Mouse (Mus musculus) neural tube, embryonic 12.5 days (tissue): ENCODE results near the gene Abca17. TPM values are rescaled to one million over a fixed set of nuclear protein-coding genes. Genes with fewer than 3 reads are reported as not detected.

Experiments
- ATAC-seq: fragments of 200-750 bp; cut with Nextera tagmentation; 2 replicates; pipeline ENCODE4 v1.8.0; 2017; ENCODE audit warnings: low read depth, mild to moderate bottlenecking, moderate TSS enrichment, moderate library complexity; ENCODE audit not compliant: low FRiP score
- H3K27ac ChIP-seq: fragments of 300-500 bp; sonication (generic); 2 replicates; pipeline ENCODE4 v1.5.1; 2016
- H3K27me3 ChIP-seq: fragments of 300-500 bp; sonication (generic); replicated peaks from 2 replicates; pipeline ENCODE4 v1.6.1; 2016; ENCODE audit warnings: mild to moderate bottlenecking
- H3K36me3 ChIP-seq: fragments of 300-500 bp; sonication (generic); 2 replicates; pipeline ENCODE4 v1.6.1; 2016; ENCODE audit warnings: mild to moderate bottlenecking
- H3K4me1 ChIP-seq: fragments of 300-500 bp; sonication (generic); 2 replicates; pipeline ENCODE4 v1.6.1; 2016
- H3K4me2 ChIP-seq: fragments of 300-500 bp; sonication (generic); replicated peaks from 2 replicates; pipeline ENCODE4 v1.6.1; 2016; ENCODE audit warnings: mild to moderate bottlenecking
- H3K4me3 ChIP-seq: fragments of 300-500 bp; sonication (generic); 2 replicates; pipeline ENCODE4 v1.5.1; 2016
- H3K9ac ChIP-seq: fragments of 300-500 bp; sonication (generic); 2 replicates; pipeline ENCODE4 v1.6.1; 2016; ENCODE audit warnings: mild to moderate bottlenecking
- H3K9me3 ChIP-seq: fragments of 300-500 bp; sonication (generic); 2 replicates; pipeline ENCODE4 v1.6.1; 2016; ENCODE audit warnings: mild to moderate bottlenecking
- WGBS: fragments of 180-500 bp; shearing (Covaris S2); methylation state at CpG from one replicate; pipeline ENCODE4 v1.1.7; 2016; 5-methylcytosine and 5-hydroxymethylcytosine counted together
- polyA plus RNA-seq: library from polyadenylated mRNA; unstranded; fragments of >200 nt; fragmentation: Nextera tagmentation; extraction: Ambion mirVana; gene quantifications from 2 replicates; pipeline ENCODE4 v1.2.1, GENCODE M21; 2016

Abca17 gene
- polyA plus RNA-seq, 1 experiment from 2014 or later = 0.13 TPM

GRCm38 (mm10) chr17:24362527-24362926 lies 11.7 kb upstream of the Abca17 start:
- H3K9me3 ChIP-seq = no peaks in the 10 kb centered on the region
- no peak overlapping the region for H3K27ac ChIP-seq
- H3K27me3 ChIP-seq = no peaks in the 10 kb centered on the region
- H3K4me1 ChIP-seq = no peaks in the 10 kb centered on the region
- H3K36me3 ChIP-seq = peaks cover 24% of the 10 kb centered on the region
- 77% methylated on average over 9 of the region's 9 CpGs for WGBS
- no peak overlapping the region for H3K4me3 ChIP-seq
- H3K4me2 ChIP-seq = no peak overlapping the region
- no peak overlapping the region for H3K9ac ChIP-seq
- ATAC-seq = no peak

- H3K27me3 ChIP-seq = no peaks in the 10 kb centered on the region
- H3K36me3 ChIP-seq = peaks cover 12% of the 10 kb centered on the region
- no peak overlapping the region for H3K4me2 ChIP-seq
- H3K9me3 ChIP-seq = no peaks in the 10 kb centered on the region
- no peak overlapping the region for H3K9ac ChIP-seq
- H3K4me1 ChIP-seq = no peaks in the 10 kb centered on the region
- 86% methylated on average over 5 of the region's 5 CpGs for WGBS
- ATAC-seq = no peak
- H3K4me3 ChIP-seq = no peak overlapping the region
- H3K27ac ChIP-seq = no peak overlapping the region
Measured at GRCm38 (mm10) chr17:24361291-24361690, 10.4 kb upstream of the Abca17 start.

GRCm38 (mm10) chr17:24360841-24361240 lies 10.0 kb upstream of the Abca17 start:
- H3K27me3 ChIP-seq = no peaks in the 10 kb centered on the region
- H3K36me3 ChIP-seq = peaks cover 8% of the 10 kb centered on the region
- no peak overlapping the region for H3K27ac ChIP-seq
- no peak overlapping the region for H3K4me2 ChIP-seq
- H3K9ac ChIP-seq = no peak overlapping the region
- H3K4me3 ChIP-seq = no peak overlapping the region
- no peak for ATAC-seq
- H3K9me3 ChIP-seq = no peaks in the 10 kb centered on the region
- 83% methylated on average over 8 of the region's 8 CpGs for WGBS
- no peaks in the 10 kb centered on the region for H3K4me1 ChIP-seq

GRCm38 (mm10) chr17:24359903-24360302 lies 9.0 kb upstream of the Abca17 start:
- H3K9ac ChIP-seq = no peak overlapping the region
- no peak overlapping the region for H3K27ac ChIP-seq
- no peaks in the 10 kb centered on the region for H3K27me3 ChIP-seq
- H3K4me3 ChIP-seq = no peak overlapping the region
- no peak overlapping the region for H3K4me2 ChIP-seq
- H3K9me3 ChIP-seq = no peaks in the 10 kb centered on the region
- ATAC-seq = no peak
- peaks cover 6% of the 10 kb centered on the region for H3K36me3 ChIP-seq
- no peaks in the 10 kb centered on the region for H3K4me1 ChIP-seq
- WGBS = 83% methylated on average over 2 of the region's 2 CpGs

GRCm38 (mm10) chr17:24359006-24359405 lies 8.1 kb upstream of the Abca17 start:
- 89% methylated on average over 8 of the region's 8 CpGs for WGBS

GRCm38 (mm10) chr17:24355284-24355683 lies 4.4 kb upstream of the Abca17 start:
- no peaks in the 10 kb centered on the region for H3K9me3 ChIP-seq
- 92% methylated on average over 8 of the region's 8 CpGs for WGBS
- ATAC-seq = no peak

More at GRCm38 (mm10) chr17:24359006-24359405, 8.1 kb upstream of the Abca17 start:
- no peak overlapping the region for H3K9ac ChIP-seq
- no peak overlapping the region for H3K27ac ChIP-seq
- H3K4me2 ChIP-seq = no peak overlapping the region
- H3K9me3 ChIP-seq = no peaks in the 10 kb centered on the region
- ATAC-seq = no peak
- H3K4me3 ChIP-seq = no peak overlapping the region
- no peaks in the 10 kb centered on the region for H3K4me1 ChIP-seq
- no peaks in the 10 kb centered on the region for H3K27me3 ChIP-seq
- H3K36me3 ChIP-seq = no peaks in the 10 kb centered on the region; the same call in 1 of the 2 replicates

GRCm38 (mm10) chr17:24353960-24354359 lies 3.1 kb upstream of the Abca17 start:
- no peak overlapping the region for H3K4me3 ChIP-seq
- WGBS = 90% methylated on average over 3 of the region's 3 CpGs
- no peak overlapping the region for H3K9ac ChIP-seq

More at GRCm38 (mm10) chr17:24355284-24355683, 4.4 kb upstream of the Abca17 start:
- Histone ChIP-seq H3K36me3 (no peaks in the 10 kb centered on the region; the same call in 1 of the 2 replicates), H3K9ac (no peak overlapping the region), H3K4me2 (no peak overlapping the region), H3K27me3 (peaks cover 6% of the 10 kb centered on the region), H3K27ac (no peak overlapping the region), H3K4me1 (peaks cover 18% of the 10 kb centered on the region), H3K4me3 (no peak overlapping the region)

GRCm38 (mm10) chr17:24352370-24353194 lies 1.7 kb upstream of the Abca17 start:
- 0 out of 2 replicates have a peak overlapping the region, but pooled peaks have one; percentile 17 for H3K27ac ChIP-seq
- peak overlapping the region; percentile 89 for H3K4me2 ChIP-seq
- peak overlapping the region; percentile 85 for H3K4me3 ChIP-seq
- H3K4me1 ChIP-seq = peaks cover 18% of the 10 kb centered on the region
- no peaks in the 10 kb centered on the region for H3K9me3 ChIP-seq
- 2% methylated on average over 36 of the region's 36 CpGs for WGBS
- H3K36me3 ChIP-seq = no peaks in the 10 kb centered on the region
- H3K27me3 ChIP-seq = peaks cover 6% of the 10 kb centered on the region
- ATAC-seq = peak; percentile 73
- peak overlapping the region; percentile 87 for H3K9ac ChIP-seq

More at GRCm38 (mm10) chr17:24353960-24354359, 3.1 kb upstream of the Abca17 start:
- Histone ChIP-seq H3K27me3 (peaks cover 6% of the 10 kb centered on the region), H3K36me3 (no peaks in the 10 kb centered on the region; the same call in 1 of the 2 replicates), H3K4me2 (peak overlapping the region; percentile 89), H3K27ac (no peak overlapping the region), H3K4me1 (peaks cover 18% of the 10 kb centered on the region), H3K9me3 (no peaks in the 10 kb centered on the region)
- ATAC-seq = no peak

GRCm38 (mm10) chr17:24351760-24352357 lies 991 bp upstream of the Abca17 start, which contains the start of gene Abca3:
Gene Abca3, plus strand, starts transcription at chr17:24351950.
- Histone ChIP-seq H3K9ac (peak within 1 kb of the TSS; percentile 87), H3K4me2 (peak within 1 kb of the TSS; percentile 89), H3K4me3 (peak within 1 kb of the TSS; percentile 85), H3K36me3 (no peaks in the 10 kb centered on the region), H3K4me1 (peaks cover 18% of the 10 kb centered on the region), H3K27ac (0 out of 2 replicates have a peak within 1 kb of the TSS, but pooled peaks have one; percentile 17), H3K27me3 (peaks cover 6% of the 10 kb centered on the region), H3K9me3 (no peaks in the 10 kb centered on the region)
- under 1% methylated on average over 55 of the region's 55 CpGs for WGBS
- peak; percentile 97 for ATAC-seq

- H3K4me2 ChIP-seq = no peak overlapping the region
- no peaks in the 10 kb centered on the region for H3K9me3 ChIP-seq
- no peak overlapping the region for H3K27ac ChIP-seq
- WGBS = 79% methylated on average over 2 of the region's 2 CpGs
- ATAC-seq = no peak
- H3K4me3 ChIP-seq = no peak overlapping the region
- H3K36me3 ChIP-seq = no peaks in the 10 kb centered on the region
- H3K9ac ChIP-seq = no peak overlapping the region
- H3K27me3 ChIP-seq = peaks cover 6% of the 10 kb centered on the region
- peaks cover 18% of the 10 kb centered on the region for H3K4me1 ChIP-seq
Measured at GRCm38 (mm10) chr17:24349176-24349575, 1.7 kb downstream of the Abca17 start.

- H3K4me2 ChIP-seq = no peak overlapping the region
- no peaks in the 10 kb centered on the region for H3K36me3 ChIP-seq
- H3K4me3 ChIP-seq = no peak overlapping the region
- WGBS = 46% methylated on average over 7 of the region's 7 CpGs
- H3K27ac ChIP-seq = no peak overlapping the region
- ATAC-seq = no peak
- H3K9me3 ChIP-seq = no peaks in the 10 kb centered on the region
- H3K9ac ChIP-seq = no peak overlapping the region
- peaks cover 7% of the 10 kb centered on the region for H3K4me1 ChIP-seq
- peaks cover 6% of the 10 kb centered on the region for H3K27me3 ChIP-seq
Measured at GRCm38 (mm10) chr17:24346831-24347230, 4.0 kb downstream of the Abca17 start.

- H3K27ac ChIP-seq = no peak overlapping the region
- no peak overlapping the region for H3K9ac ChIP-seq
- no peaks in the 10 kb centered on the region for H3K27me3 ChIP-seq
- no peaks in the 10 kb centered on the region for H3K36me3 ChIP-seq
- WGBS = 89% methylated on average over 8 of the region's 8 CpGs
- H3K9me3 ChIP-seq = no peaks in the 10 kb centered on the region
- H3K4me1 ChIP-seq = no peaks in the 10 kb centered on the region
- H3K4me2 ChIP-seq = no peak overlapping the region
- H3K4me3 ChIP-seq = no peak overlapping the region
- ATAC-seq = no peak
Measured at GRCm38 (mm10) chr17:24344672-24345071, 6.2 kb downstream of the Abca17 start.
